Mouse (Mus musculus): Measurements from ENCODE around the gene Clmp.
A peak's percentile ranks its signal among the peaks of the same experiment; 100 is the strongest.

GRCm38 (mm10) chr9:40636054-40636453, 49.7 kb upstream of the Clmp start:
- TF ChIP-seq CTCF (IDR thresholded peaks at IDR 0.05; ENCODE audit: borderline replicate concordance, extremely low read depth, insufficient read depth, insufficient read length) (peak; percentile 83; the same call in 1 of the 2 replicates), POLR2A (IDR thresholded peaks at IDR 0.05; ENCODE audit: borderline replicate concordance, extremely low read depth, insufficient read depth, insufficient read length, poor library complexity, severe bottlenecking) (no peak)

Measured in brain, embryonic 14.5 days (tissue).